Mouse (Mus musculus): ENCODE measurements at regions not wholly inside any gene's neighbourhood (a gene's known extent, or its start where the extent isn't known, plus 50 kb on each side); places are given as distances from the start of the nearest gene placed in this dataset.

GRCm38 (mm10) chr2:124745045-124745444, 322.9 kb upstream of the Slc24a5 start:
- ATAC-seq (ENCODE audit: low read depth), result no peak
- WGBS, result 86% methylated on average over 2 of the region's 2 CpGs

GRCm38 (mm10) chr2:124747119-124747518, 320.8 kb upstream of the Slc24a5 start:
- ATAC-seq (ENCODE audit: low read depth), result no peak
- H3K4me3 ChIP-seq (ENCODE audit: low read depth, low read length), result no peak overlapping the region
- no peak overlapping the region for H3K9ac ChIP-seq (replicated peaks; ENCODE audit: low read depth, low read length)
- no peaks in the 10 kb centered on the region for H3K4me1 ChIP-seq (ENCODE audit: control insufficient read depth, insufficient read depth, low read length)
- H3K36me3 ChIP-seq (ENCODE audit: control insufficient read depth, insufficient read depth, low read length), result no peaks in the 10 kb centered on the region
- H3K27ac ChIP-seq (ENCODE audit: low read depth, low read length), result no peak overlapping the region
- H3K27me3 ChIP-seq (ENCODE audit: control insufficient read depth, insufficient read depth, low read length), result no peaks in the 10 kb centered on the region
- no peaks in the 10 kb centered on the region for H3K9me3 ChIP-seq (ENCODE audit: control insufficient read depth, low read length)
- no peak overlapping the region for H3K4me2 ChIP-seq (ENCODE audit: low read depth, low read length)
- 94% methylated on average over 1 of the region's 1 CpGs for WGBS

More at GRCm38 (mm10) chr2:124745045-124745444, 322.9 kb upstream of the Slc24a5 start:
- no peak overlapping the region for H3K4me3 ChIP-seq (ENCODE audit: low read depth, low read length)
- H3K27ac ChIP-seq (ENCODE audit: low read depth, low read length), result no peak overlapping the region
- 0 out of 2 replicates have a peak, but pooled peaks cover 4% of the 10 kb centered on the region for H3K4me1 ChIP-seq (ENCODE audit: control insufficient read depth, insufficient read depth, low read length)
- H3K4me2 ChIP-seq (ENCODE audit: low read depth, low read length), result no peak overlapping the region
- H3K36me3 ChIP-seq (ENCODE audit: control insufficient read depth, insufficient read depth, low read length), result no peaks in the 10 kb centered on the region
- no peaks in the 10 kb centered on the region for H3K9me3 ChIP-seq (ENCODE audit: control insufficient read depth, low read length)
- no peak overlapping the region for H3K9ac ChIP-seq (replicated peaks; ENCODE audit: low read depth, low read length)
- H3K27me3 ChIP-seq (ENCODE audit: control insufficient read depth, insufficient read depth, low read length), result no peaks in the 10 kb centered on the region

- Histone ChIP-seq H3K9ac (replicated peaks; ENCODE audit: low read depth, low read length) (no peak overlapping the region), H3K4me1 (ENCODE audit: control insufficient read depth, insufficient read depth, low read length) (no peaks in the 10 kb centered on the region), H3K4me2 (ENCODE audit: low read depth, low read length) (no peak overlapping the region), H3K36me3 (ENCODE audit: control insufficient read depth, insufficient read depth, low read length) (no peaks in the 10 kb centered on the region), H3K9me3 (ENCODE audit: control insufficient read depth, low read length) (no peaks in the 10 kb centered on the region), H3K27me3 (ENCODE audit: control insufficient read depth, insufficient read depth, low read length) (no peaks in the 10 kb centered on the region), H3K27ac (ENCODE audit: low read depth, low read length) (no peak overlapping the region), H3K4me3 (ENCODE audit: low read depth, low read length) (no peak overlapping the region)
- 51% methylated on average over 4 of the region's 4 CpGs for WGBS
- ATAC-seq (ENCODE audit: low read depth), result peak; percentile 68; the same call in 1 of the 2 replicates
These were observed 320.3 kb upstream of the Slc24a5 start for GRCm38 (mm10) chr2:124747627-124748026.

GRCm38 (mm10) chr2:124751832-124752231, 316.1 kb upstream of the Slc24a5 start:
- H3K9me3 ChIP-seq (ENCODE audit: control insufficient read depth, low read length), result no peaks in the 10 kb centered on the region
- no peak overlapping the region for H3K27ac ChIP-seq (ENCODE audit: low read depth, low read length)
- no peak overlapping the region for H3K4me2 ChIP-seq (ENCODE audit: low read depth, low read length)
- ATAC-seq (ENCODE audit: low read depth), result no peak
- no peaks in the 10 kb centered on the region for H3K4me1 ChIP-seq (ENCODE audit: control insufficient read depth, insufficient read depth, low read length)
- H3K4me3 ChIP-seq (ENCODE audit: low read depth, low read length), result no peak overlapping the region
- H3K27me3 ChIP-seq (ENCODE audit: control insufficient read depth, insufficient read depth, low read length), result no peaks in the 10 kb centered on the region
- no peaks in the 10 kb centered on the region for H3K36me3 ChIP-seq (ENCODE audit: control insufficient read depth, insufficient read depth, low read length)
- no peak overlapping the region for H3K9ac ChIP-seq (replicated peaks; ENCODE audit: low read depth, low read length)
- WGBS, result 87% methylated on average over 4 of the region's 4 CpGs

GRCm38 (mm10) chr2:124753717-124754116, 314.2 kb upstream of the Slc24a5 start:
- WGBS, result 83% methylated on average over 5 of the region's 5 CpGs
- Histone ChIP-seq H3K4me3 (ENCODE audit: low read depth, low read length) (no peak overlapping the region), H3K27me3 (ENCODE audit: control insufficient read depth, insufficient read depth, low read length) (no peaks in the 10 kb centered on the region), H3K36me3 (ENCODE audit: control insufficient read depth, insufficient read depth, low read length) (no peaks in the 10 kb centered on the region), H3K9me3 (ENCODE audit: control insufficient read depth, low read length) (no peaks in the 10 kb centered on the region), H3K4me2 (ENCODE audit: low read depth, low read length) (no peak overlapping the region), H3K27ac (ENCODE audit: low read depth, low read length) (no peak overlapping the region), H3K4me1 (ENCODE audit: control insufficient read depth, insufficient read depth, low read length) (no peaks in the 10 kb centered on the region), H3K9ac (replicated peaks; ENCODE audit: low read depth, low read length) (no peak overlapping the region)
- ATAC-seq (ENCODE audit: low read depth), result no peak

- Histone ChIP-seq H3K9me3 (ENCODE audit: control insufficient read depth, low read length) (no peaks in the 10 kb centered on the region), H3K9ac (replicated peaks; ENCODE audit: low read depth, low read length) (no peak overlapping the region), H3K27ac (ENCODE audit: low read depth, low read length) (no peak overlapping the region), H3K4me2 (ENCODE audit: low read depth, low read length) (no peak overlapping the region), H3K27me3 (ENCODE audit: control insufficient read depth, insufficient read depth, low read length) (no peaks in the 10 kb centered on the region), H3K4me3 (ENCODE audit: low read depth, low read length) (no peak overlapping the region), H3K4me1 (ENCODE audit: control insufficient read depth, insufficient read depth, low read length) (no peaks in the 10 kb centered on the region), H3K36me3 (ENCODE audit: control insufficient read depth, insufficient read depth, low read length) (no peaks in the 10 kb centered on the region)
- no peak for ATAC-seq (ENCODE audit: low read depth)
- 95% methylated on average over 4 of the region's 4 CpGs for WGBS
These were observed 312.7 kb upstream of the Slc24a5 start for GRCm38 (mm10) chr2:124755244-124755643.

- no peak overlapping the region for H3K4me3 ChIP-seq (ENCODE audit: low read depth, low read length)
- no peaks in the 10 kb centered on the region for H3K36me3 ChIP-seq (ENCODE audit: control insufficient read depth, insufficient read depth, low read length)
- WGBS, result 92% methylated on average over 2 of the region's 2 CpGs
- H3K9me3 ChIP-seq (ENCODE audit: control insufficient read depth, low read length), result no peaks in the 10 kb centered on the region
- no peak overlapping the region for H3K9ac ChIP-seq (replicated peaks; ENCODE audit: low read depth, low read length)
- H3K27me3 ChIP-seq (ENCODE audit: control insufficient read depth, insufficient read depth, low read length), result no peaks in the 10 kb centered on the region
- no peak overlapping the region for H3K27ac ChIP-seq (ENCODE audit: low read depth, low read length)
- H3K4me2 ChIP-seq (ENCODE audit: low read depth, low read length), result no peak overlapping the region
- ATAC-seq (ENCODE audit: low read depth), result no peak
- no peaks in the 10 kb centered on the region for H3K4me1 ChIP-seq (ENCODE audit: control insufficient read depth, insufficient read depth, low read length)
These were observed 308.9 kb upstream of the Slc24a5 start for GRCm38 (mm10) chr2:124758992-124759391.

- Histone ChIP-seq H3K4me2 (ENCODE audit: low read depth, low read length) (no peak overlapping the region), H3K27ac (ENCODE audit: low read depth, low read length) (no peak overlapping the region), H3K27me3 (ENCODE audit: control insufficient read depth, insufficient read depth, low read length) (no peaks in the 10 kb centered on the region), H3K36me3 (ENCODE audit: control insufficient read depth, insufficient read depth, low read length) (no peaks in the 10 kb centered on the region), H3K9ac (replicated peaks; ENCODE audit: low read depth, low read length) (no peak overlapping the region), H3K9me3 (ENCODE audit: control insufficient read depth, low read length) (no peaks in the 10 kb centered on the region), H3K4me3 (ENCODE audit: low read depth, low read length) (no peak overlapping the region), H3K4me1 (ENCODE audit: control insufficient read depth, insufficient read depth, low read length) (no peaks in the 10 kb centered on the region)
- WGBS, result 61% methylated on average over 7 of the region's 7 CpGs
- peak; percentile 28; the same call in 1 of the 2 replicates for ATAC-seq (ENCODE audit: low read depth)
These were observed 304.3 kb upstream of the Slc24a5 start for GRCm38 (mm10) chr2:124763650-124764049.

GRCm38 (mm10) chr2:124764186-124764910, 303.6 kb upstream of the Slc24a5 start:
- Histone ChIP-seq H3K9ac (replicated peaks; ENCODE audit: low read depth, low read length) (no peak overlapping the region), H3K27me3 (ENCODE audit: control insufficient read depth, insufficient read depth, low read length) (no peaks in the 10 kb centered on the region), H3K4me2 (ENCODE audit: low read depth, low read length) (no peak overlapping the region), H3K9me3 (ENCODE audit: control insufficient read depth, low read length) (no peaks in the 10 kb centered on the region), H3K4me3 (ENCODE audit: low read depth, low read length) (no peak overlapping the region), H3K36me3 (ENCODE audit: control insufficient read depth, insufficient read depth, low read length) (no peaks in the 10 kb centered on the region), H3K27ac (ENCODE audit: low read depth, low read length) (no peak overlapping the region), H3K4me1 (ENCODE audit: control insufficient read depth, insufficient read depth, low read length) (no peaks in the 10 kb centered on the region)
- 34% methylated on average over 10 of the region's 10 CpGs for WGBS
- peak; percentile 49; the same call in 1 of the 2 replicates for ATAC-seq (ENCODE audit: low read depth)

Measured in neural tube, embryonic 14.5 days (tissue).